Mouse (Mus musculus) right cerebral cortex, postnatal 4 days (tissue): ENCODE results near the gene Tram2.

ENCODE experiments used
- DNase-seq: peaks from one replicate; pipeline ENCODE4 v3.0.0-alpha.2; 2022

Gene Tram2

GRCm38 (mm10) chr1:20969642-20970041 lies 109.4 kb downstream of the Tram2 start:
- no peak for DNase-seq

GRCm38 (mm10) chr1:20954876-20955275 lies 124.2 kb downstream of the Tram2 start:
- no peak for DNase-seq

GRCm38 (mm10) chr1:20951799-20952198 lies 127.2 kb downstream of the Tram2 start:
- no peak for DNase-seq

GRCm38 (mm10) chr1:20951300-20951763 lies 127.7 kb downstream of the Tram2 start, which contains the start of gene Efhc1:
TSS of gene Efhc1 (plus strand) at chr1:20951626.
- DNase-seq, result peak; percentile 94
